Mouse (Mus musculus) activated CD4-positive, CD25-positive, alpha-beta regulatory T cell (primary cell): ENCODE measurements around the gene Il11ra1. TPM values are rescaled to one million over a fixed set of nuclear protein-coding genes. Genes with fewer than 3 reads are reported as not detected.

Experiments used
- polyA plus RNA-seq, 2 experiments: library from polyadenylated mRNA; unstranded; fragments of 100-300 nt; shearing (Covaris generic); gene quantifications; one replicate each; pipeline ENCODE4 v1.2.1; 2017

Gene Il11ra1
- polyA plus RNA-seq: 1 to 10 TPM; 2.7 to 5.1 TPM

DNA sequence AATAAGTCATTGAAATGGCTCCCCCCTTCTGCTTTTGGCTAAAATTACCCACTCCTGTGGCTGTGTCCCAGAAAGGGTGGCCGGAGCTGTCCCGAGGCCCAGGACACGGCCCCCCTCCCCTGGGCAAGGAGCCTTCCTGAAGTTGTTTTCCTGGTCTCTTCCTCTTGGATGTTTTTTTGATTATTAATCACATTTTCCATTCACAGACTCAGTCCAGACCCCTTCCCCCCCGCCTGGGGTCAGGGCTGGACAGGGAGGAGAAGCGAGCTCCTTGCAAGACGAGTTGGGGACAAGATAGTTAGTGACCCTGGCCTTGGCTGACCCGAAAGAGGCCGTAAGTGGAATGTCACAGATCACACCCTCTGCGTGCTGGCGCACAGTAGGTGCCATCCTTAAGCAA, at the start of gene Il11ra1:
TSS of gene Il11ra1 (plus strand) at position 207 of the 400 bp plus-strand sequence.

GRCm38 (mm10) chr4:41696930-41697841, 2.6 kb upstream of the Il11ra1 start, which contains the start of gene Cntfr:
Cntfr (minus strand) TSS chr4:41697089.

GRCm38 (mm10) chr4:41713197-41714067, 13.6 kb downstream of the Il11ra1 start, which contains the start of gene Rpp25l:
Rpp25l (minus strand) TSS chr4:41713534.

GRCm38 (mm10) chr4:41722918-41723351, 23.1 kb downstream of the Il11ra1 start, which contains the start of gene Dctn3:
Dctn3 (minus strand) TSS chr4:41723170.

GRCm38 (mm10) chr4:41731052-41731765, 31.4 kb downstream of the Il11ra1 start, which contains the start of gene Arid3c:
Arid3c (minus strand) TSS chr4:41731142.

DNA sequence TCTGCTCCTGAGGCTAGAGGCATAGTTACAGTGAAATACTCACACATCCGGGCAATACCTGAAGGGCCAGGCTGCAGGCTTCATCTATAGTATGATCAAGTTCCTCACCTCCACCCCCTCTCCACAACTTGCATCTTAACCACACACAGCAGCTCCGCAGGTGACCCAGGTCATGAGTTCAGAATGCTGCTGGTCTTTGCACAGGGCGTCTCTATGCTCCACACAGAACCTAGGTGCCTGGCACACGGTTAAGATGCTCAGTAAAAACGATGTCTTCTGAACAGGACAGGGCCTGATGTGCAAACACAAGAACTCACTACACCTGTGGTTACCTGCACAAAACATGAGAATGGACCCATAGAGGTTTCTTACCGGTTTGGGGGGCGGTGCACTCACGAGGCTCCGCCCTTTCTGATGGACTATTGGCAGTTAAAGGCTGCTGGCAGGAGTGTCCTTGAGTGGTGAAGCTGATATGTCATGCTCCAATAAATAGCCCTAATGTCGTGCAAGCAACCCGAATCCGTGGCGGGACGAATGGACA, 55.1 kb downstream of the Il11ra1 start, which contains the start of gene Galt:
TSS of gene Galt (plus strand) at position 432 of the 541 bp plus-strand sequence.

DNA sequence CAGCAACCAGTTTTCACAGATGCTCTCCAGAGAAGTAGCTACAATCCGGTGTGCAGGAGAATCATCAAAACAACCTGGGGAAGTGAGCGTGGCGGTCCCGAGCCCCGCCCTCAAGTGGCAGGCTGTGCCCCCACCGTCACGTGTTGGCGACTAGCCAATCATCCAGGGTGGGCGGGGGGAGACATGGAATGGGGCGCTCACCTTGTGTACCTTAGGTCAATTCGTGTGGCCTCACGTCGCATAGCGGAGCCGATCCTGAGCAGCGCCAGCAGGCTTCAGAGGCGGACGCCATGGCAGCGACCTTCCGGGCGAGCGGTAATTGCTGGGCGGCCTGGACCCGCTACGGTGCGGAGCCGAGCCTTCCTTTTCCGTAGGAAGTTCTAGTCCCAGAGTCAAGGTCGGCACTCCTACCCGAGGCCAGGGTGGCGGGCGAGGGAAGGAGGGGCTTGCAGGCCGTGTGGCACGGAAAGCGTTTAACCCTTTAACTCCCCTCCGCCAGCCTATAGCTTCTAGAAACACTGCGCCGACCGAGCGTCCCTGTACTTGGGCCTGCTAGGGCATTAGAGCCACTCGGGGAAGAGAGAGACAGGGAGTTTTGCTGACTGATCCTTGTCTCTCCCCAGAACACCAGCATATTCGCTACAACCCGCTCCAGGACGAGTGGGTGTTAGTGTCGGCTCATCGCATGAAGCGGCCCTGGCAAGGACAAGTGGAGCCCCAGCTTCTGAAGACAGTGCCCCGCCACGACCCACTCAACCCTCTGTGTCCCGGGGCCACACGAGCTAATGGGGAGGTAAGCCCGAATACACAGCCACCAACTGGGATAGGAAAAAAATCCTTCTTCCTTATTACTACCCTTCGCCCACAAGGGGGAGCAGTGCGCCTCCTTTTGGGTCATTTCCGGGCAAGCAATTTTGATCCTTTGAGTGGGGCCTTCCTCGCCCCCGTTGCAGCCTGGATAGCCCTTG, 55.8 kb downstream of the Il11ra1 start, which contains the start of gene Sigmar1:
TSS of gene Sigmar1 (minus strand) at position 820 of the 968 bp plus-strand sequence.

GRCm38 (mm10) chr4:41774002-41774401, 74.2 kb downstream of the Il11ra1 start, which contains the start of gene Ccl27a:
Ccl27a (minus strand) TSS chr4:41774247.

Other genes starting within 250 kb of the Il11ra1 start
- gene Kif24, start 235.1 kb upstream of the Il11ra1 start, polyA plus RNA-seq: 1 to 10 TPM; 1.2 to 1.4 TPM
- 10 to 100 TPM; 15.3 to 16.5 TPM for gene Nudt2, start 234.8 kb upstream of the Il11ra1 start, polyA plus RNA-seq
- under 1 TPM; 0.24 to 0.72 TPM for gene AI464131, start 196.9 kb upstream of the Il11ra1 start, polyA plus RNA-seq
- gene 1110017D15Rik, start 182.7 kb upstream of the Il11ra1 start, polyA plus RNA-seq: not detected
- gene Fam219a, start 130.5 kb upstream of the Il11ra1 start, polyA plus RNA-seq: 1 to 10 TPM; 3.1 to 3.5 TPM
- not detected for gene Dnaic1, start 130.2 kb upstream of the Il11ra1 start, polyA plus RNA-seq
- gene Enho, start 59.7 kb upstream of the Il11ra1 start, polyA plus RNA-seq: under 1 TPM in 1 of 2 experiments, not detected in 1; 0.50 TPM
- not detected for gene Cntfr, start 2.9 kb upstream of the Il11ra1 start, polyA plus RNA-seq
- gene Rpp25l, start 13.5 kb downstream of the Il11ra1 start, polyA plus RNA-seq: 10 to 100 TPM; 45.8 to 48.4 TPM
- gene Dctn3, start 23.2 kb downstream of the Il11ra1 start, polyA plus RNA-seq: 100 to 1,000 TPM; 138 to 139 TPM
- not detected for gene Arid3c, start 31.2 kb downstream of the Il11ra1 start, polyA plus RNA-seq
- 10 to 100 TPM; 67.6 to 86.4 TPM for gene Galt, start 55.2 kb downstream of the Il11ra1 start, polyA plus RNA-seq
- 10 to 100 TPM; 21.2 to 31.7 TPM for gene Sigmar1, start 56.2 kb downstream of the Il11ra1 start, polyA plus RNA-seq
- gene Ccl27a, start 74.3 kb downstream of the Il11ra1 start, polyA plus RNA-seq: 1 to 10 TPM; 5.6 to 8.4 TPM
- not detected for gene Gm21541, start 203.6 kb downstream of the Il11ra1 start, polyA plus RNA-seq
- 1 to 10 TPM in 1 of 2 experiments, under 1 TPM in 1; 0.72 to 1.6 TPM for gene Gm20878, start 241.6 kb downstream of the Il11ra1 start, polyA plus RNA-seq